Mouse (Mus musculus) spleen, postnatal 36 days (tissue): Measurements from ENCODE around the gene Adprh.
A peak's percentile ranks its signal among the peaks of the same experiment; 100 is the strongest.

Source experiments
- DNase-seq, 2 experiments: peaks; one replicate each; pipeline ENCODE4 v3.0.0; 2022; ENCODE audit warnings: low spot score in 2 of 2, mixed read lengths in 1 of 2

Gene Adprh

DNA sequence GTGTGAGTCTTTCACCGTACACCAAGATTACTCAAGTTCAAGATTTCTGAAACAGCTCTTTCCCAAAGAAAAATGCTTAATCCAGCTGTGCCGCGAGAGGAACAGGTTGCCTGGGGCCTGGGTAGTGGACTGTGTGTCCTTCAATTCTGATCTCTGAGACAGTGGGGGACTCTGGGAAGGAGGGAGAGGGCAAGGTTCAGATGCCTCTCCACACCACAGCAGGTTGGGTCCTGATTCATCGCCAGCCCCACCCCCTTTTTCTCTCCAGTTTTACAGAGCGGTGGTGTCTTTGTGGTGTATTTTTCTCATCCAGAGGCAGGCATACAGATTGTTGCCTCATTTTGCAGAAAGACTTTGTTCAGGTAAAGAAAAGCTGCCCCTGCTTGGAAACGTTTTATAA is 54.2 kb downstream of the Adprh start:
- DNase-seq, result no peak

GRCm38 (mm10) chr16:38396155-38396554 is 56.3 kb downstream of the Adprh start:
- DNase-seq, result peak in 1 of 2 experiments; percentile 39

GRCm38 (mm10) chr16:38395060-38395730 is 57.3 kb downstream of the Adprh start:
- no peak for DNase-seq

DNA sequence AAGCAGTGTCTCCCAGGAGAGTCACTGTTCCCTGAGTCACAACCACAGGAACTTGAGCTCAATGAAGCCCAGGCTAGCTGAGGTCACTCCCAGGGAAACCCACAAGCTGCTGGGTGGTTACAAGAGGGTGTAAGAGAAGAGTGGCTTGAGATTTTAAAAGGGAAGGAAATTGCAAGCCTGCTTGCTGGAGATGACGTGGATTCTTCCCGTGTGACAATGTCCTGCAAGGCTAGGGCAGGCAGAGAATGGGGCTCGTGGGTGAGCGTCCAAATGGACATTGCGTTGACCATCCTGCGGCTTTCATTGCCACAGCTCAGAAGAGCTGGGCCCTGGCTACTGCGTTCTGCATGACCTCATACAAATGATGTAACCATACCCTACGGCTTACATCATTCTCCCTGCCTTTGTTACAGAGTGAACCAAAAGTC is 58.3 kb downstream of the Adprh start:
- no peak for DNase-seq
